Mouse (Mus musculus) T-helper 2 cell (primary cell): Measurements from ENCODE around the gene Arid1b.

Source experiments
- in situ Hi-C: fragments of 300-600 bp; cut with MboI, MseI; formaldehyde crosslinking; loops from one replicate; pipeline ENCODE4 v1.15.1; 2025; ENCODE audit warnings: high pct_unique_total_duplicates

The Arid1b gene

DNA sequence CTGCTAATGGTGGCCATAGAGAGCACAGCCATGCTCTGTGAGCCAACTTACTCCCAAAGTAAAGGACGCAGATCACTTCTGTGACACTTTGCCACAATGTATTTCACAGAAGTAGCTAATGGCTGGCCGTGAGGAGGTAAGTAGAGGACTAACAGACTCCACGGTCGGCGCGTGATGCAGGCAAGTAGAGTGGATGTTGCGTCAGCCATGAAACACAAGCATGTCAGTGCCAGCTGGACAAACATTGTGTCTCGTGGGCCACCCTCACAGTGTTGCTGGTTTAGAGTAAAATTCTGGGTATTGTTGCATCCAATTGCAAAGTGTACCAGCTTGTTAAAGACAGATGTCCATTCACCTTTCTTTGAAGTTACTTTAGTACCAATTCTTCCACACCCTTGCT, 213.7 kb downstream of the Arid1b start:
- in situ Hi-C loops, result no loop called here

DNA sequence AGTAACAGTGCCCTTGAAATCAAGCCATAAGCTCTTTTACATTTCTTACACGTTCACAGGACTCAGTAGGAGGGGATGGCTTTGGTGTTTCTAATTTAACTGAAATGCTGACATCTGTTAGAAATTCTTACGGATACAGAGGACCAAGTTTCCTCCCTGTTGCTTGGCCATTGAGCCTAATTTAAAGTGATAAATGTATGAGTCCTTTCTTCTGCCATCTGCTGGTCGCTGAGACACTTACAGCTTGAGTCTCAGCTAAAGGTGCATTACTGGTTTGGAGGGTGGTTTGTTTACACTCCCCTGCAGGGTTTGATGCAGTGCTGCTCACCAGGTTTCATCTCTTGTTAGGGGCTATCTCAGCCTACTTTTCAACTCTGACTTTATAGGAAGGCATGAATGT, 214.2 kb downstream of the Arid1b start:
- in situ Hi-C loops, result no loop called here

DNA sequence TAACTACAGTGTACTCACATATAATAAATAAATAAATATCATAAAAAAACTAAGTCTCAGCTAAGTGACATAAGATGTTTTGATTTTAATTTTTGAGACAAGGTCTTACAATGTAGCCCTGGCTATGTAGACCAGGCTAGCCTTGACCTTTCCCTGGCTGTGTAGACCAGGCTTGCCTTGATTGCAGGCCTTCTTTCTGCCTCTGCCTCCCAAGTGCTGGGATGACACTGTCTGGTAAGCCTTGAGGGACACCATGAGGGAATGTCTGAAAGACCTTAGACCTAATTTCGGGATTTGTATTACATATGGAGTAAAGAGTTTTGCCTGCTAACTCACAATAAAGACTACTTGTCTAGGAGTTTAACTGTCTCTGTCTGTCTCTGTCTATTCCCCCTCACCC, 214.9 kb downstream of the Arid1b start:
- in situ Hi-C loops, result no loop called here

GRCm38 (mm10) chr17:5210101-5210727, 216.1 kb downstream of the Arid1b start:
- in situ Hi-C loops, result no loop called here

- in situ Hi-C loops, result no loop called here
Measured at GRCm38 (mm10) chr17:5210891-5211290, 216.8 kb downstream of the Arid1b start.

GRCm38 (mm10) chr17:5212166-5212565, 218.0 kb downstream of the Arid1b start:
- in situ Hi-C loops, result no loop called here

- in situ Hi-C loops, result no loop called here
Measured at GRCm38 (mm10) chr17:5213441-5213840, 219.3 kb downstream of the Arid1b start.

DNA sequence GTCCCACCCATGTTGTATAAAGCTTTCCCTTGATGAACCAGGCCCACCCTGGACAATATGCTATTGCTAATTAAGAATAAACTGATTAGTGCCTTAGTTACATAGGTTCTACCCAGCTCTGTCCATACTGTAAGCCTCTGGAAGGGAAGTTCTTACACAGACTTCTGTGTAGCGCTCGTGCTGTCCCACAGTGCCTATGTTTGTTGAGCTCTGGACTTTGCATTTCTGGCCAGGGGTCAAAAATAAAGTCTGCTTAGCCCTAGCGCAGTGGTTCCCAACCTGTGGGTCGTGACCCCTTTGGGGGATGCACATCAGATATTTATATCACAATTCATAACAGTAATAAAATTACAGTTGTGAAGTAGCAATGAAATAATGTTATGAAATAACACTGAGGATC, 221.2 kb downstream of the Arid1b start:
- in situ Hi-C loops, result no loop called here

GRCm38 (mm10) chr17:5216965-5217546, 222.9 kb downstream of the Arid1b start:
- in situ Hi-C loops, result no loop called here

DNA sequence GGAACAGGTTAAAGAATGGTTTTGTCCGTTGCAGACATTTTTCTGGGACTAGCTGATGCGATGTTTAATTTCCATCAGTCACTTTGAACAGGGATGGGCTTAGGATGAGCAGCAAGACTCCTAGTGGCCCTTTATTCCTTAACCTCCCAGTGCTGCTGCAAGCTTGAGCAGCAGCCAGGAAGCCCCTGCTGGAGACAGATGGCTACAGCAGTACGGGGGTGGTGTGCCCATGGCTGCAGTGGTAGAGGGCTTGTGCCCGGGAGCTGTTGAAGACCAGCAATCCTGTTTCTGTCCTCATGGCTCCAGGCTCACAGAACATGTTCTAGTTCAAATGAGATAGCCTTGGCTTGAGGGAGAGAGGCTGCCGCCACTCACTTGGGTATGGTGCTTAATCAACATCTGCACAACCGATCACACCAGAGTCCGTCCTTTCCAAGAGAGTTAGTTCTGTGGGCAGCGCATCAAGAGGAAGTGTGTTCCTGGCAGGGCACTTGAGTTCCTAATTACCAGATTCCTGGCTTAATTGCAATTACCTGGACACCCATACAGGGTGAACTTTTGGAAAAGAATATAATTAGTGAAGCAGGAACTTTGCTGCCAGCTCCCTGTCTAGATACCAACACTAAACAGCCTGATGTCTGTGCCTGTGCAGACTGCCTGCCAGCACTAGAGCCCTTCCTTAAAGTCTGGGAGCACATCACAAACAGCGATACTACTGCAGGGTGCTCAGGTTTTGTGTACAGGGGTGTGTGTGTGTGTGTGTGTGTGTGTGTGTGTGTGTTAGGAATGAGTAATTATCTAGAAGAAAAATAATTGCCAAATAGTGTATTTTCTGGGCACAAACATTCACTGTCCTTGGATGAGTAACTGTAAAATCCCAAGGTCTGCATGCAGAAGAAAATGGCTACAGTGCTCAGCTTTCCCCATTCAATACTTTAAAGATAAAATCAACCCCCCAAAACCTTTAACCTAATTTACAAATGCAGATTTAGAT, 224.0 kb downstream of the Arid1b start:
- in situ Hi-C loops, result no loop called here

DNA sequence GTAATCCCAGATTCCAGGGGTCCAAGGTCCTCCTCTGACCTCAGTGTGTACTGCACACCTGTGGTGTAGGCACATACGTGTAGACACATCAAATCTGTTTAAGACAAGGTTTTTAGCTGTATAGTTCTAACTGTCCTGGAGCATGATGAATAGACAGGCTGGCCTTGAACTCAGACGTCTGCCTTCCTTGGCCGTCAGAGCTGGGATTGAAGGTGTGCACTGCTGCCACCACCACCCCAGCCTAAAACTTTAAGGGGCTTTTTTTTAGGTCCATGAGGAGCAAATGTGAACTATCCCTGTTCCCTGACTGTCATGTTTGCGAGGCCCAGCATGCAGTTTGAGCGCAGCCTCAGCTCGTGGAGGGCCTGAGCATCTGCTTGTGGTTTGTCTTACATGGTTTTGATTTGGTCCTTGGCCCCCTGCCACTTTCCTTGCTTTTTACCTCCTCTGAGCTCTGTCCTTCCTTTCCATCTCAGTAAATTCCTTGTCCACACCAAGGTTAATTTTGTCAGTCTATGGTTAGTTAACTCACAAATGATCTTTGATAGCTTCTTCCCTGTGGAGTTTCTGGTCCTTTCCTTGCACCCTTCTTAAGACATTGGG, 224.9 kb downstream of the Arid1b start:
- in situ Hi-C loops, result no loop called here

- in situ Hi-C loops, result no loop called here
Measured at GRCm38 (mm10) chr17:5221041-5221440, 226.9 kb downstream of the Arid1b start.

DNA sequence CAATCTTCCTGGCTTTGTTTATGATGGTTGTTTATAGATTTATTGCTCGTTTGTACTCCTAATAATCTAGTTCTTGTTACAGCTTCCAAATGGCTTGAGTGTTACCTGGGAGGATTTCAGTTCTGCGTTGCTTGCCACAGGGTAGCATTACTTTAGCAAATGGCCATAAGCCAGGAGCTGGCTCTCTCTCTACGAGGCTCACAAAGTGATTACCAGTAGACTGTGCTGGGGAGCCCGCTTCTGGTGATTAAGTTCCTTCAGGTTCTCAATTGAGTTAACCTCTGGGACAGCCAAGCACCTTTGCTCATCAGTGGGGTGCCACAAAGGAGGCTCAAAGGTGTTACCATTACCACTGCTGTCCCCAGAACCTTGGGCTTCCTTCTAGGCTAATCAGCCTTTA, 227.4 kb downstream of the Arid1b start:
- in situ Hi-C loops, result no loop called here

DNA sequence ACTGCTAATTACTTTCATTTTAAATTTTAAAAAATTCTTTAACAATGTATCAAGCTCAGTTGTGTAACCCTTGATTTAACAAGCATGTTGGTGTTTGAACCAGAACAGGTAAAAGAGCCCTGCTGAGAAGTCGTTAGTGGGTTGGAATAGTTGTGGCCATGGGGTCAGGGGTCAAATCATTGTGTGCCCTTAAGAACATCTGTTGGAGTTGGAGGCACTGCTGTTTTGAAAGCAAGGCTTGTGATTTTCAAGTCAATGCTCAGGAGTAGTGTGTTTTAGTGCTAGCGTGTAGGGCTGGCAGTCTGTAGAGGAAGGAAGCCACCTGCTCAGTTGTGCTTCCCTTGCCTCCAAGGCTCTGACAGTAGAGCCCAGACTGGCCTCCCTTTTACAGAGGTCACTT, 228.7 kb downstream of the Arid1b start:
- in situ Hi-C loops, result no loop called here

- in situ Hi-C loops, result no loop called here
Measured at GRCm38 (mm10) chr17:5224932-5225331, 230.8 kb downstream of the Arid1b start.

GRCm38 (mm10) chr17:5227136-5227535, 233.0 kb downstream of the Arid1b start:
- in situ Hi-C loops, result no loop called here

- in situ Hi-C loops, result no loop called here
Measured at GRCm38 (mm10) chr17:5227950-5228615, 234.0 kb downstream of the Arid1b start.

GRCm38 (mm10) chr17:5228616-5229250, 234.6 kb downstream of the Arid1b start:
- in situ Hi-C loops, result no loop called here

DNA sequence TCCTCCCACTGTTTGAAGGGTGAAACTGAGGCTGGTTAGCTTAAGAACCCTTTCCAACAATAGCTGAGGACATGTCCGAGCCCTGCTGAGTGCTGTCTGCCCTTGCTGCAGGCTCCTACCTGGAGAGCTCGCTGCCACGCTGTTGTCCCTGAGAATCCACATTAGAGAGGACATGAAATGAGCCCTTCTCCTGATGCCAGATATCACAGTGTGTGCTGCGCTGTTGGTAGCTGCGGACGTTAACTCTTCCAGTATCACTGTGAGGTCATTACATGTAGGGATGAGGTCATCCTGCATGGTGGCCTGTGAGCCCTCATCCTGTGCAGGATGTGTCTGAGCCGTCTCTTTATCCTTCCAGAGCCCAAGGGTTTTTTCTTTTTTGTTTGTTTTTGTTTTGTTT, 235.9 kb downstream of the Arid1b start:
- in situ Hi-C loops, result no loop called here

DNA sequence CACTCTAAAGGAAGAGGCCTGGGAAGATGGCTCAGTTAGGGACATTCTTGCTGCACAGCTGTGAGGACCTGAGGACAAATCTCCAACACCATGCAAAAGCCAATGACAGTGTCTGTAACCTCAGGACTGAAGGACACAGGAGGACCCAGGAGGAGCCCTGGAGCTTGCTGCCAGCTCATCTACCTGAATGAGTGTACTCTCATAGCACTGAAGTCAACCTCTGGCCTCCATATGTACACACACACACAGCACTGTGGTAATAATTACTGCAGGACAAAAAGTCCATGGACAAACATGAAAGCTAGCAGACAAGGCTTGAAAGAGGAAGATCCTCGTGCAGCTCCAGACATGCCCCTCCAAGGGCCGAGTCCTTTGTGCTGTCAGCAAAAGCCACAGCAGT, 238.0 kb downstream of the Arid1b start:
- in situ Hi-C loops, result no loop called here

GRCm38 (mm10) chr17:5233991-5234390, 239.9 kb downstream of the Arid1b start:
- in situ Hi-C loops, result no loop called here
